Mouse (Mus musculus) kidney, postnatal 10 days (tissue): ENCODE data around the gene Col26a1.

Source experiments
- DNase-seq: peaks from one replicate; pipeline ENCODE4 v3.0.0; 2021; ENCODE audit warnings: mixed read lengths

Col26a1 gene

GRCm38 (mm10) chr5:136881380-136882009 is 1.5 kb downstream of the Col26a1 start:
- peak; percentile 94 for DNase-seq

- DNase-seq, result peak; percentile 39
Observed at GRCm38 (mm10) chr5:136880101-136880500, 2.9 kb downstream of the Col26a1 start.

- DNase-seq, result no peak
Observed at GRCm38 (mm10) chr5:136874271-136874670, 8.7 kb downstream of the Col26a1 start.

- no peak for DNase-seq
Observed at GRCm38 (mm10) chr5:136872417-136872816, 10.6 kb downstream of the Col26a1 start.

- no peak for DNase-seq
Observed at GRCm38 (mm10) chr5:136869451-136870114, 13.4 kb downstream of the Col26a1 start.

- no peak for DNase-seq
Observed at GRCm38 (mm10) chr5:136867706-136868105, 15.3 kb downstream of the Col26a1 start.

GRCm38 (mm10) chr5:136863961-136864674 is 18.9 kb downstream of the Col26a1 start:
- DNase-seq, result peak; percentile 88

- DNase-seq, result peak; percentile 28
Observed at GRCm38 (mm10) chr5:136863276-136863675, 19.7 kb downstream of the Col26a1 start.

GRCm38 (mm10) chr5:136862806-136863205 is 20.2 kb downstream of the Col26a1 start:
- DNase-seq, result no peak

GRCm38 (mm10) chr5:136861191-136861940 is 21.6 kb downstream of the Col26a1 start:
- no peak for DNase-seq

- DNase-seq, result no peak
Observed at GRCm38 (mm10) chr5:136850716-136851115, 32.3 kb downstream of the Col26a1 start.

GRCm38 (mm10) chr5:136846385-136847264 is 36.4 kb downstream of the Col26a1 start:
- DNase-seq, result no peak

- DNase-seq, result no peak
Observed at GRCm38 (mm10) chr5:136843930-136844329, 39.1 kb downstream of the Col26a1 start.

GRCm38 (mm10) chr5:136840036-136840435 is 43.0 kb downstream of the Col26a1 start:
- DNase-seq, result peak; percentile 85

GRCm38 (mm10) chr5:136833053-136833452 is 50.0 kb downstream of the Col26a1 start:
- no peak for DNase-seq

GRCm38 (mm10) chr5:136830156-136830555 is 52.9 kb downstream of the Col26a1 start:
- DNase-seq, result peak; percentile 59

GRCm38 (mm10) chr5:136821971-136822370 is 61.0 kb downstream of the Col26a1 start:
- no peak for DNase-seq

- DNase-seq, result no peak
Observed at GRCm38 (mm10) chr5:136820911-136821310, 62.1 kb downstream of the Col26a1 start.

GRCm38 (mm10) chr5:136819686-136820085 is 63.3 kb downstream of the Col26a1 start:
- no peak for DNase-seq

GRCm38 (mm10) chr5:136810539-136811374 is 72.3 kb downstream of the Col26a1 start:
- peak; percentile 36 for DNase-seq
